27 mouse cellular contexts compared by ENCODE assay signal in genomic region chr16:31446067-31446853, GRCm38 (mm10). TPM values are rescaled to one million over a fixed set of nuclear protein-coding genes. Genes with fewer than 3 reads are reported as not detected.
DNase-seq lines count a peak whose midpoint lies in the region; ATAC-seq and TF ChIP-seq lines count a peak whose summit lies in the region.
"Had no signal": no experiment of that assay in that cellular context is flagged by ENCODE, and none has a peak within 500 bp of the region (broad histone marks: within the 10 kb centered on the region; RNA-seq: fewer than 3 reads in every experiment).

No protein-coding gene starts in this region.

- H3K4me3 ChIP-seq in layer of hippocampus, adult 2 months = no peak overlapping the region
- H3K4me3 ChIP-seq in cerebellum, adult 2 months (replicated peaks; ENCODE audit: insufficient read depth, low read depth, low read length) = no peak overlapping the region
- no peak overlapping the region for H3K4me3 ChIP-seq in kidney, embryonic 16.5 days (ENCODE audit: low read length)
- H3K4me3 ChIP-seq: embryonic facial prominence, embryonic 13.5 days; forebrain, embryonic 10.5 days; heart, embryonic 10.5 days; heart, embryonic 15.5 days; hindbrain, embryonic 13.5 days; kidney, embryonic 15.5 days; limb, embryonic 12.5 days; liver, embryonic 15.5 days; lung, embryonic 15.5 days; stomach, embryonic 15.5 days had no signal

- intact Hi-C loops in heart, postnatal 14 days (cut with DNase I) = no loop called here

- no peaks in the 10 kb centered on the region for H3K36me3 ChIP-seq in kidney, embryonic 16.5 days (ENCODE audit: insufficient read depth, low read length)
- H3K36me3 ChIP-seq: heart, embryonic 10.5 days; heart, embryonic 15.5 days; kidney, embryonic 15.5 days; lung, embryonic 15.5 days; stomach, embryonic 15.5 days had no signal

- no peak for TF ChIP-seq CTCF in layer of hippocampus, adult 2 months (conservative IDR thresholded peaks at IDR 0.05)
- TF ChIP-seq CTCF in cerebellum, adult 2 months (IDR thresholded peaks at IDR 0.05; ENCODE audit: borderline replicate concordance, insufficient read depth, low read depth, low read length) = no peak

- peak overlapping the region; percentile 2; the same call in 1 of the 2 replicates for H3K27ac ChIP-seq in layer of hippocampus, adult 2 months
- peak overlapping the region; percentile 73 for H3K27ac ChIP-seq in cerebellum, adult 2 months (ENCODE audit: insufficient read depth, low read length)
- no peak overlapping the region for H3K27ac ChIP-seq in kidney, embryonic 16.5 days (ENCODE audit: low read length)
- H3K27ac ChIP-seq: embryonic facial prominence, embryonic 13.5 days; forebrain, embryonic 10.5 days; heart, embryonic 10.5 days; heart, embryonic 15.5 days; hindbrain, embryonic 13.5 days; kidney, embryonic 15.5 days; limb, embryonic 12.5 days; liver, embryonic 15.5 days; lung, embryonic 15.5 days; stomach, embryonic 15.5 days had no signal

- TF ChIP-seq POLR2A in cerebellum, adult 2 months (IDR thresholded peaks at IDR 0.05; ENCODE audit: borderline replicate concordance, insufficient read depth, low read length) = no peak

- peaks cover 37% of the 10 kb centered on the region for H3K4me1 ChIP-seq in cerebellum, adult 2 months (ENCODE audit: control insufficient read depth, insufficient read depth, low read length)
- H3K4me1 ChIP-seq in kidney, embryonic 16.5 days (ENCODE audit: insufficient read depth, low read length) = no peaks in the 10 kb centered on the region
- H3K4me1 ChIP-seq: embryonic facial prominence, embryonic 13.5 days; heart, embryonic 10.5 days; heart, embryonic 15.5 days; hindbrain, embryonic 13.5 days; limb, embryonic 12.5 days; liver, embryonic 15.5 days; lung, embryonic 15.5 days; stomach, embryonic 15.5 days had no signal

- no peaks in the 10 kb centered on the region for H3K27me3 ChIP-seq in cerebellum, adult 2 months (ENCODE audit: control insufficient read depth, insufficient read depth, low read length)
- no peaks in the 10 kb centered on the region for H3K27me3 ChIP-seq in kidney, embryonic 16.5 days (ENCODE audit: insufficient read depth, low read length)
- H3K27me3 ChIP-seq: embryonic facial prominence, embryonic 13.5 days; heart, embryonic 15.5 days; hindbrain, embryonic 13.5 days; kidney, embryonic 15.5 days; limb, embryonic 12.5 days; liver, embryonic 15.5 days; lung, embryonic 15.5 days; stomach, embryonic 15.5 days had no signal

- WGBS in cerebellum, adult 2 months = 9% methylated on average over 15 of the region's 15 CpGs
- 71% methylated on average over 15 of the region's 15 CpGs for WGBS in kidney, embryonic 16.5 days

- ATAC-seq in kidney, embryonic 16.5 days (ENCODE audit: low FRiP score, low TSS enrichment) = no peak
- ATAC-seq: forebrain, postnatal 0 days had no signal

- H3K9ac ChIP-seq in kidney, embryonic 16.5 days (replicated peaks; ENCODE audit: low read length) = no peak overlapping the region
- H3K9ac ChIP-seq: embryonic facial prominence, embryonic 13.5 days; forebrain, postnatal 0 days; heart, embryonic 15.5 days; hindbrain, embryonic 13.5 days; kidney, embryonic 15.5 days; limb, embryonic 12.5 days; liver, embryonic 15.5 days; lung, embryonic 15.5 days; stomach, embryonic 15.5 days had no signal

- no peak for DNase-seq in layer of hippocampus, adult 2 months (ENCODE audit: low spot score in 2 of 2)
- DNase-seq in layer of hippocampus, postnatal 25 days (ENCODE audit: extremely low spot score in 1 of 2, low spot score in 1 of 2) = no peak
- DNase-seq in cerebellum, adult 11 months = peak; percentile 87
- peak; percentile 91 to 96 for DNase-seq in cerebellum, adult 2 months
- peak; percentile 76 to 92 for DNase-seq in cerebellum, postnatal 14 days
- no peak for DNase-seq in gastrocnemius, postnatal 10 days
- no peak for DNase-seq in heart, postnatal 14 days
- DNase-seq: adrenal gland, adult 2 months; adrenal gland, postnatal 36 days; B cell, adult 2 months; forebrain, postnatal 0 days; heart, postnatal 36 days; kidney, adult 18-20 months; kidney, postnatal 36 days; right cerebral cortex, postnatal 14 days had no signal

- H3K4me2 ChIP-seq in kidney, embryonic 16.5 days (replicated peaks; ENCODE audit: low read depth, low read length) = no peak overlapping the region
- H3K4me2 ChIP-seq: embryonic facial prominence, embryonic 13.5 days; heart, embryonic 15.5 days; hindbrain, embryonic 13.5 days; kidney, embryonic 15.5 days; limb, embryonic 12.5 days; liver, embryonic 15.5 days; lung, embryonic 15.5 days; midbrain, embryonic 11.5 days; stomach, embryonic 15.5 days had no signal

- H3K9me3 ChIP-seq in kidney, embryonic 16.5 days (ENCODE audit: low read length) = no peaks in the 10 kb centered on the region
- H3K9me3 ChIP-seq: embryonic facial prominence, embryonic 13.5 days; forebrain, embryonic 10.5 days; heart, embryonic 10.5 days; heart, embryonic 15.5 days; hindbrain, embryonic 13.5 days; kidney, embryonic 15.5 days; limb, embryonic 12.5 days; liver, embryonic 15.5 days; lung, embryonic 15.5 days; stomach, embryonic 15.5 days had no signal

RNA-seq across cellular contexts. Expression of gene Bdh1, which starts 24.2 kb away (rescaled TPM):
- 10 to 100 TPM; 92.4 to 95.6 TPM for total RNA-seq in layer of hippocampus, adult 2 months (2021)
- 100 to 1,000 TPM; 116 to 121 TPM for total RNA-seq in layer of hippocampus, postnatal 25 days (2021)
- 186 and 197 TPM in 2 replicates for polyA plus RNA-seq in cerebellum, adult 2 months (2012; rRNA removed)
- 1 to 10 TPM; 1.5 to 3.0 TPM for total RNA-seq in gastrocnemius, postnatal 10 days (2021)
- total RNA-seq in heart, postnatal 14 days (2021) = 1 to 10 TPM in 1 of 2 experiments, under 1 TPM in 1; 0.41 to 2.6 TPM
- polyA plus RNA-seq in kidney, embryonic 16.5 days (2015; fragmentation: Nextera tagmentation; extraction: Ambion mirVana) = 30.5 and 37.1 TPM in 2 replicates

Comparison
In these comparisons a context has a peak if more than half of its experiments do, and no peak if none do; other contexts are left out.
1. DNase-seq: peak in cerebellum, adult 11 months (single experiment), cerebellum, adult 2 months (2 of 2) and cerebellum, postnatal 14 days (2 of 2); none in layer of hippocampus, adult 2 months (0 of 2), layer of hippocampus, postnatal 25 days (0 of 2), gastrocnemius, postnatal 10 days (single experiment) and heart, postnatal 14 days (0 of 2).
2. RNA of gene Bdh1, which starts 24.2 kb away (total RNA-seq): 116 to 121 TPM in layer of hippocampus, postnatal 25 days and 92.4 to 95.6 TPM in layer of hippocampus, adult 2 months; 1.5 to 3.0 TPM in gastrocnemius, postnatal 10 days and 0.41 to 2.6 TPM in heart, postnatal 14 days; every median in the first group is over 10 times any median in the second.